In genomic region chr1:159861782-159862474, GRCm38 (mm10) we compare ENCODE assay signal across 17 mouse cellular contexts.
"Had no signal": no experiment of that assay in that cellular context is flagged by ENCODE, and none has a peak within 500 bp of the region (broad histone marks: within the 10 kb centered on the region; RNA-seq: fewer than 3 reads in every experiment).

No protein-coding gene starts in this region.

- H3K9ac ChIP-seq: liver, embryonic 12.5 days; liver, embryonic 15.5 days; lung, embryonic 15.5 days; midbrain, embryonic 13.5 days had no signal

- DNase-seq: kidney, adult 18-20 months; kidney, adult 9 months; kidney, postnatal 25 days; layer of hippocampus, adult 9-11 months; liver; lung, adult 18-20 months; lung, postnatal 10 days; lung, postnatal 36 days; thymus, postnatal 25 days had no signal

- H3K27ac ChIP-seq: kidney, postnatal 0 days; layer of hippocampus, adult 2 months; liver, embryonic 12.5 days; liver, embryonic 15.5 days; lung, embryonic 15.5 days; midbrain, embryonic 10.5 days; midbrain, embryonic 13.5 days had no signal

- H3K4me1 ChIP-seq: liver, embryonic 12.5 days; liver, embryonic 15.5 days; lung, embryonic 15.5 days; megakaryocyte, embryonic 14.5 days had no signal

- H3K36me3 ChIP-seq: liver, embryonic 12.5 days; liver, embryonic 15.5 days; lung, embryonic 15.5 days; midbrain, embryonic 10.5 days; midbrain, embryonic 13.5 days had no signal

- H3K4me3 ChIP-seq: layer of hippocampus, adult 2 months; liver, embryonic 12.5 days; liver, embryonic 15.5 days; lung, embryonic 15.5 days; megakaryocyte, embryonic 14.5 days; midbrain, embryonic 10.5 days; midbrain, embryonic 13.5 days had no signal

- H3K27me3 ChIP-seq: liver, embryonic 12.5 days; liver, embryonic 15.5 days; lung, embryonic 15.5 days had no signal

- ATAC-seq: liver, embryonic 12.5 days; midbrain, embryonic 13.5 days had no signal

- H3K9me3 ChIP-seq: liver, embryonic 12.5 days; liver, embryonic 15.5 days; lung, embryonic 15.5 days; midbrain, embryonic 10.5 days; midbrain, embryonic 13.5 days had no signal

- H3K4me2 ChIP-seq: liver, embryonic 12.5 days; liver, embryonic 15.5 days; lung, embryonic 15.5 days; midbrain, embryonic 13.5 days had no signal
